Mouse (Mus musculus): ENCODE results near the gene Ticrr. TPM values are rescaled to one million over a fixed set of nuclear protein-coding genes. Genes with fewer than 3 reads are reported as not detected.
A peak's percentile ranks its signal among the peaks of the same experiment; 100 is the strongest.

The Ticrr gene
- polyA plus RNA-seq, 1 experiment from 2014 or later = 5.3 TPM

DNA sequence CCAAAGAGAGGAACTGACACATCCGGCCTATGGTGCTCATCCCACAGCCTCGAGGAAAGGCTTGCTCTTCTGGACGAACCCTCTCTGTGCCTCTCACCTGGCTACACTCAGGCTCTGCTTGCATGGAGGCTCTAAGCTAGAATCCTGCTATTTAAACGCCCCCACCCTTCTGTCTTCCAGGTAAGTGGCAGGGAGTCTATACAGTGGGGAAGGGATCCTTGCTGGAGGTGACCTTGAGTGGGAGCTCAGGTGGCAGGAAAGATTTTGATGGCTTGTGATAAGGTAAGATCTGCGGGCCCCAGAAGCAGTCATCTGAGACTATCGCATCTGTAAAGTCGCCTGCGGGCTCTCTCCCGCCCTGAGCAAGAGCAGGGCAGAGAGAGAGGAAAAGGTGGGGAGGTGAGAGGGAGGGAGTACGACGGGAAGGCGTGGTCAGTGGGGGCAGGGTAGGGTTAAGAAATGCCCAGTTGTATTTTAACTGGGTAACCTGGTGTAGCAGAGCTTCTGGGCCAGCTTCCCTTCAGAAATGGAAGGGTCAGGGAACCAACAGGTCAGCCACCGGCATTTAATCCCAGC, 28.1 kb upstream of the Ticrr start:
- H3K4me3 ChIP-seq (replicated peaks) = no peak overlapping the region
- H3K36me3 ChIP-seq = no peaks in the 10 kb centered on the region
- H3K4me1 ChIP-seq (replicated peaks) = no peaks in the 10 kb centered on the region
- H3K27me3 ChIP-seq = peaks cover 10% of the 10 kb centered on the region; the same call in 1 of the 2 replicates
- WGBS (ENCODE audit: insufficient replicate concordance) = 19% methylated on average over 13 of the region's 13 CpGs
- no peak overlapping the region for H3K27ac ChIP-seq
- DNase-seq (no peak), ATAC-seq (ENCODE audit: low read depth) (no peak)
- H3K9ac ChIP-seq = no peak overlapping the region
- no peak overlapping the region for H3K4me2 ChIP-seq
- no peaks in the 10 kb centered on the region for H3K9me3 ChIP-seq (replicated peaks)

DNA sequence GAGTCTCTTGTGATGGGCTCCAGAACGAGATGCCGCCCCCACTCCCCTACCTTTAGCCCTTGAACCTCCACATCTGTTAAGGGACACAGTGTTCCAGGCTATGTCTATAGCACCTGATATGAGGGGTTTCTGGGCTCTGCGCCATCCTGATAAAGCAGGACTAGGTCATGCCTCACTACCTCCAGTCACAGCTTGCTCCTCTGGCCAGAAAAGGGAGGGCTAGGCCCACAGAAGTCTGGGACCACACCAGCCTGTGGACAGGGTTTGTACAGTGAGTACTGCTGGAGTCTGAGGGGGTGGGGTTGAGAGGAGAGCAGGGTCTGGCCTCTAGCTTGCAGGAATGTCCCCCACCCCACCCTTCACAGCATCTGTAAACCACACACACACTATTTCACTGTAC, 12.8 kb upstream of the Ticrr start:
- H3K9me3 ChIP-seq (replicated peaks) = no peaks in the 10 kb centered on the region
- no peak overlapping the region for H3K4me2 ChIP-seq
- H3K4me1 ChIP-seq (replicated peaks) = no peaks in the 10 kb centered on the region
- no peak overlapping the region for H3K27ac ChIP-seq
- peaks cover 5% of the 10 kb centered on the region for H3K27me3 ChIP-seq
- H3K4me3 ChIP-seq (replicated peaks) = no peak overlapping the region
- 65% methylated on average over 3 of the region's 3 CpGs for whole genome bisulfite sequencing (ENCODE audit: insufficient replicate concordance)
- no peak overlapping the region for H3K9ac ChIP-seq
- ATAC-seq (ENCODE audit: low read depth) = no peak
- DNase-seq = no peak
- H3K36me3 ChIP-seq = no peaks in the 10 kb centered on the region

DNA sequence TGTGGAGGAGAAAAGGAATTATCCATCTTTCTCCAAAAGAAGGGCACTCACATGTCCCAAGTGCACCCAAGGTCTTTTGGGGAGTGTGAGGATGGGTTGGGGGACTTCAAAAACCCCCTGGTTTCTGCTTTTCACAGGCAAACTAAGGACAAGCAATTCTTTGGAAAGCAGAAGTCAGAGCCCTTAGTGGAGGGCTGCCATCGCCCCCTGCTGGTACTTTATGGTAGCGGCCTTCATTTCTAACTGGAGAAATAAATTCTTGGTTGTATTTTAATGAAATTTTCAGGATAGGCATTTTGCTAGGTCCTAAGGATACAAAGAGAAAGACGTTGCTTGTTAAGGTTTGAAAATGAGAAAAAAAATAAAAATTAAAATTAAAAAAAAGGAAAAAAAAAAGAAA, 11.0 kb upstream of the Ticrr start:
- peaks cover 5% of the 10 kb centered on the region for H3K27me3 ChIP-seq
- 8% methylated on average over 3 of the region's 3 CpGs for WGBS (ENCODE audit: insufficient replicate concordance)
- no peak overlapping the region for H3K4me3 ChIP-seq (replicated peaks)
- no peak overlapping the region for H3K27ac ChIP-seq
- H3K9ac ChIP-seq = no peak overlapping the region
- ATAC-seq (ENCODE audit: low read depth) (no peak), DNase-seq (peak; percentile 13)
- no peaks in the 10 kb centered on the region for H3K9me3 ChIP-seq (replicated peaks)
- no peaks in the 10 kb centered on the region for H3K36me3 ChIP-seq
- H3K4me2 ChIP-seq = no peak overlapping the region
- no peaks in the 10 kb centered on the region for H3K4me1 ChIP-seq (replicated peaks)

DNA sequence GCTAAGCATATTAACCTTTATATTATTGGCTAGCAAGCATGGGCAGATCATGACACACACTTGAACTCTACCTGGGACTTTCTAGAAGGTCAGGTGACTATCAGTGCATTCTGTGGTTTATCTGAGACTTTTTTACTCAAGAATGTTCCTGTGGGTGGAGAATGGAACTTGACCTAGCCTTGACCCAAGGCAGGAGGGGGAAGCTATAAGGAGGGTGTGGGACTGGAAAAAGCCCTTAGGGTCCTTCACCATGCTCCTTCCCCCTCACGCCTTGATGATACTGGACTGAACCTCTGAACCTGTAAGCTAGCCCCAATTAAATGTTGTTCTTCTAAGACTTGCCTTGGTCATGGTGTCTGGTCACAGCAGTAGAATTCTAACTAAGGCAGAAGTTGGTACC, 5.8 kb upstream of the Ticrr start:
- Histone ChIP-seq H3K27ac (no peak overlapping the region), H3K9ac (no peak overlapping the region)
- WGBS (ENCODE audit: insufficient replicate concordance) = 68% methylated on average over 1 of the region's 1 CpGs

DNA sequence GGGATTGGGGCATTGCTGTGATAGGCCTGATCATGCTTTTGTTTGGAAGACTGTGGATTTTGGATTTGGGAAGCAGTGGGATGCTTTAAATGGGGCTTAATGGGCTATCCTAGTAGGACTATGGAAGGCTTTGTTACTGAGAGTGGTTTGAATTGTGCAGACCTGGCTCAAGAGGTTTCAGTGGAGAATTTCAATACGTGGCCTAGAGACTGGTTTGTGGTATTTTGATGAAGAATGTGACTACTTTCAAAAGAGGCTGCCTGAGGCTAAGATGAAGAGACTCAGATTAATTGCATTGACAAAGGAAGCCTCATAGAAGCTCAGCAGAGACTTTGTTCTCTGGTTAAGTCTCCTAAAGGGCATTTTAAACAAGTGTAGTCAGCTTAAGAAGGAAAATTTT, 5.4 kb upstream of the Ticrr start:
- Histone ChIP-seq H3K9me3 (replicated peaks) (no peaks in the 10 kb centered on the region), H3K36me3 (no peaks in the 10 kb centered on the region), H3K4me1 (replicated peaks) (peaks cover 10% of the 10 kb centered on the region), H3K27ac (no peak overlapping the region), H3K4me3 (replicated peaks) (no peak overlapping the region), H3K4me2 (no peak overlapping the region), H3K27me3 (no peaks in the 10 kb centered on the region; the same call in 1 of the 2 replicates), H3K9ac (no peak overlapping the region)
- ATAC-seq (ENCODE audit: low read depth) = no peak
- no peak for DNase-seq
- WGBS (ENCODE audit: insufficient replicate concordance) = 45% methylated on average over 1 of the region's 1 CpGs

More for the DNA sequence above, 5.8 kb upstream of the Ticrr start:
- Histone ChIP-seq H3K9me3 (replicated peaks) (no peaks in the 10 kb centered on the region), H3K27me3 (no peaks in the 10 kb centered on the region; the same call in 1 of the 2 replicates), H3K4me1 (replicated peaks) (peaks cover 7% of the 10 kb centered on the region), H3K4me2 (no peak overlapping the region), H3K36me3 (no peaks in the 10 kb centered on the region), H3K4me3 (replicated peaks) (no peak overlapping the region)
- DNase-seq (no peak), ATAC-seq (ENCODE audit: low read depth) (no peak)

DNA sequence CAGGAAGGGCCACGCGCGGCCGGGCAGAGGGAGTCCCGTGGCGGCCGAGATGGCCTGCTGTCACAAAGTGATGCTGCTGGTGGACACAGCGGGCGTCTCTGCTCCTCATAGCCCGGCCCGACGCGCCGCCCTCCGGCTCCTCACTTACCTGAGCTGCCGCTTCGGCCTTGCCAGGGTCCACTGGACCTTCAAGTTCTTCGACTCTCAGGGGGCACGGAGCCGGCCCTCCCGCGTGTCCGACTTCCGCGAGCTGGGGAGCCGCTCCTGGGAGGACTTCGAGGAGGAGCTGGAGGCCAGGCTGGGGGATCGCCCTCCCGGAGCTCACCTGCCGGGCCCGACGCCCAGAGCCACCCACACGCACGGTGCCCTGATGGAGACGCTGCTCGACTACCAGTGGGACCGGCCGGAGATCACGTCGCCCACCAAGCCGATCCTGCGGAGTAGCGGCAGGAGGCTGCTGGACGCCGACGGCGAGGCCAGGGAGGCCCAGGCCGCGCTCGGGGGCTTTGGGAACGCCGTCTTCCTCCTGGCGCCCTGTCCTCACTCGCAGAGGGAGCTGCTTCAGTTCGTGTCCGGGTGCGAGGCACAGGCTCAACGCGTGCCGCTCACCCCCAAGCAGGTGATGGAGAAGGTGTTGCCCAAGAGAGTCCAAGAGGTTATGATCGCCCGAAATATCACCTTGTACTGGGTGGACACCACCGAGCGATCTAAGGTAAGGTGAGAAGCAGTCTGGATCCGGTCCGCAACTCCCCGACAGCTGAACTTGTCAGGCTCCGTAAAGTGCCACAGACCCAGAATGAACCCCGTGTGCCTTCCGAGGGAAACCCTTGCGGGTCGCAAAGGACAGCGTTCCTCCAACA, 525 bp downstream of the Ticrr start:
- peak overlapping the region; percentile 60 for H3K27ac ChIP-seq
- peak overlapping the region; percentile 91 for H3K9ac ChIP-seq
- H3K36me3 ChIP-seq = peaks cover 23% of the 10 kb centered on the region
- ATAC-seq (ENCODE audit: low read depth) = peak; percentile 30
- peak overlapping the region; percentile 87 for H3K4me2 ChIP-seq
- H3K9me3 ChIP-seq (replicated peaks) = no peaks in the 10 kb centered on the region
- no peak for DNase-seq
- under 1% methylated on average over 73 of the region's 73 CpGs for WGBS (ENCODE audit: insufficient replicate concordance)
- H3K4me3 ChIP-seq (replicated peaks) = peak overlapping the region; percentile 93
- no peaks in the 10 kb centered on the region for H3K27me3 ChIP-seq
- peaks cover 41% of the 10 kb centered on the region for H3K4me1 ChIP-seq (replicated peaks)

DNA sequence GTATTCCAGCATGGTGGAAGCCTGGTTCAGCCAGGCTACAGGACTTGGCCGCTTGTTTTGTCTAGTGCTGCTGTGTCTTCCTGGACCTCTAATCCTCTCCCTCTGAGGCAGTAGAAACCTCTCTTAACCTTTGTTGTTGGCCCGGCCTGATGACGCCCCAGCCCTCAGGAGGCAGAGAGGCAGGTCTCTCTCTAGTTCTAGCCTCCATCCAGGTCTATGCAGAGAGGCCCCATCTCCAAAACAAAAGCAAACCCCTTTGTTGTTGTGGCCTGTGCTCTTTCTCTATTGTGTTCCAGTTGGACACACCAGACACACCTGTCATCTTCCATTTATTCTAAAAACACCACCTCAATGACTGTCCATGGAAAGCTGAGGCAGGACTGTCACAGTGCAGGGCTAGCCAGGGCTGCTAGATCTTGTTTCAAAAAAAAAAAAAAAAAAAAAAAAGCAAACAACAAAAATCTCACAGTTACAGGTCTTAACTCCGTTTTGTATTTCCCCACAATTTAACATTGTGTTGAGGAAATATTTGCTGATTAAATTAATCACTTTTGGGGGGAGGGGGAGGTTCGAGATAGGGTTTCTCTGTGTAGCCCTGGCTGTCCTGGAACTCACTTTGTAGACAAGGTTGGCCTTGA, 1.4 kb downstream of the Ticrr start:
- no peak for ATAC-seq (ENCODE audit: low read depth)
- Histone ChIP-seq H3K4me1 (replicated peaks) (peaks cover 41% of the 10 kb centered on the region), H3K4me3 (replicated peaks) (peak overlapping the region; percentile 93), H3K27ac (no peak overlapping the region; the same call in 1 of the 2 replicates), H3K9ac (peak overlapping the region; percentile 91), H3K27me3 (no peaks in the 10 kb centered on the region), H3K4me2 (peak overlapping the region; percentile 87), H3K9me3 (replicated peaks) (no peaks in the 10 kb centered on the region), H3K36me3 (peaks cover 30% of the 10 kb centered on the region)
- no peak for DNase-seq
- 7% methylated on average over 5 of the region's 5 CpGs for WGBS (ENCODE audit: insufficient replicate concordance)

DNA sequence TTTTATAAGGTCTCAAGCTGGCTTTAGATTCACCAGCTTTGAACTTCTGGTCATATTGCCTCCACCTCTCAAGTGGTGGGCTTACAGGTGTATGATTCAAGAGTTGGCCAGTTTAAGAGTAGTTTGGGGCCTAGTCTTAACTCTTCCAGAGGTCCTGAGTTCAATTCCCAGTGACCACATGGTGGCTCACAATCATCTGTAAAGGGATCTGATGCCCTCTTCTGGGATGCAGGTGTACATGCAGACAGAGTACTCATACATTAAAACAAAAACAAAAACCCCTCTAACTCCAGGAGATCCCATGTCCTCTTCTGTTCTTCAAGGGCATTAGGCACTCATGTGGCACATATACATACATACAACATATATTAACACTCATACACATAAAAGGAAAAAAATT, 6.7 kb downstream of the Ticrr start:
- H3K4me3 ChIP-seq (replicated peaks) = no peak overlapping the region
- H3K4me2 ChIP-seq = no peak overlapping the region
- peaks cover 80% of the 10 kb centered on the region for H3K36me3 ChIP-seq
- no peaks in the 10 kb centered on the region for H3K9me3 ChIP-seq (replicated peaks)
- H3K9ac ChIP-seq = no peak overlapping the region
- H3K27me3 ChIP-seq = no peaks in the 10 kb centered on the region
- peaks cover 30% of the 10 kb centered on the region for H3K4me1 ChIP-seq (replicated peaks)
- no peak for ATAC-seq (ENCODE audit: low read depth)
- DNase-seq = no peak
- H3K27ac ChIP-seq = no peak overlapping the region

DNA sequence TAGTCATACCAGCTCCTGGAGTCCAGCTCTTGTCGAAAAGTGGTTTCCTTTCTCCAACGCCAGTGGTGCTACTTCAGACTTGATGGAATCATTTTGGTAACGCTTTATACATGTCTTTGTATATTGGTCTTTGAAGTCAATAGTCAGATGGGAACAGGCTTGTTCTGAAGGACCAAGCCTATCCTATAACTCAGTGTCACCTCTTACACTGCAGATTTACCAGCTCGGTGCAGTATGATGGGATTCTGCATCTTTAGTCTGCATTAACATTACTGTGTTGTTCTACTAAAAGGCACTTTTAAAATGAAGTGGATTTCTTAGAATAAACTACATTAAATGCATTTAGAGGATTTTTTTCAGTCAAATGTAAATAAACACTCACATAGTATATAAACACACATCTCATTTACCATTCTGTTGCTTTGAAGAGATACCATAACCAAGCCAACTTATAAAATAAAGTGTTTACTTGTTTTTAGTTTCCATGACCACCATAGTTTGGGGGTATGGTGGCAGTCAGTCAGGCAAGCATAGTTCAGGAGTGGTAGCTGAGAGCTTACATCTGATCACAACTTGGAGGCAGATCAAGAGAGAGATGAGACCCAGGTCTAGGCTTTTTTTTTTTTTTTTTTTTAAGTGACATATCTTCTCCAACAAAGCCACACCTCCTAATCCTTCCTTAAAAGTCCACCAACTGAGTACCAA, 11.1 kb downstream of the Ticrr start:
- H3K27me3 ChIP-seq = no peaks in the 10 kb centered on the region
- H3K4me2 ChIP-seq = no peak overlapping the region
- no peak overlapping the region for H3K9ac ChIP-seq
- H3K27ac ChIP-seq = no peak overlapping the region
- no peak for DNase-seq
- no peaks in the 10 kb centered on the region for H3K4me1 ChIP-seq (replicated peaks)
- no peaks in the 10 kb centered on the region for H3K9me3 ChIP-seq (replicated peaks)
- H3K36me3 ChIP-seq = peaks cover 87% of the 10 kb centered on the region
- 91% methylated on average over 4 of the region's 4 CpGs for WGBS (ENCODE audit: insufficient replicate concordance)
- ATAC-seq (ENCODE audit: low read depth) = no peak
- H3K4me3 ChIP-seq (replicated peaks) = no peak overlapping the region

DNA sequence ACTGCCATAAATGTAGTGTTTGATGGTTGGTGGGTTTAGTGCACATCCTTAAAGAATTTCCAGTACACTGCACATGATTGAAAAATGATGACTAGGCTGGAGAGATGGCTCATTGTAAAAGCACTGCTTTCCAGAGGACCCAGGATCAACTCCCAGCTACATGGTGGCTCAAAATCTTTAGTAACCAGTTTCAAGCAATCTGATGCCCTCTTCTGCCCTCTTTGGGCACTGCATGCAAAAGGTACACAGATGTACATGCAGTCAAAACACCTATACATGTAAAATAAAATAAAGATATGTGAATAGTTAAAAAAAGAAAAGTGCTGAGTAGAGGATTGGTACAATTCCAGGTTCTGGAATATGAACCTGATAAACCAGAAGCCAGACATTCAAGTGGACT, 19.2 kb downstream of the Ticrr start:
- H3K36me3 ChIP-seq = peaks cover 94% of the 10 kb centered on the region
- no peak overlapping the region for H3K9ac ChIP-seq
- H3K9me3 ChIP-seq (replicated peaks) = no peaks in the 10 kb centered on the region
- H3K4me2 ChIP-seq = no peak overlapping the region
- H3K4me3 ChIP-seq (replicated peaks) = no peak overlapping the region
- DNase-seq = no peak
- no peak overlapping the region for H3K27ac ChIP-seq
- no peak for ATAC-seq (ENCODE audit: low read depth)
- no peaks in the 10 kb centered on the region for H3K27me3 ChIP-seq
- H3K4me1 ChIP-seq (replicated peaks) = no peaks in the 10 kb centered on the region

DNA sequence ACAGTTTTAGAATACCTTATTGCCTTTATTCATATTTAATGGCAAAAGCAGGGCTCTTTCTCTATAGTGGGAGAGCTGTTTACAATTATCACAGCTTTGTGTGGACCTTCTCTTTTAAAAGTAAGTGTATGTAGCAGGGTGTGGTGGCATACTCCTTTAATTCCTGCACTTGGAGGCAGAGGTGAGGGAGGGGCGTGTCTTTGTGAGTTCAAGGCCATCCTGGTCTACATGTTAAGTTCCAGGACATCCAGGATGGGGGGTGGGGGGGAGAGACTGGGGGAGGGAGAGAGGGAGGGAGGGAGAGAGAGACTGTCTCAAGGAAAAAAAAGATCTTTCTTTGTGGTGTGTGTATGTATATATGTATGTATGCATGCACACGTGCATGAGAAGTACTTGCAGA, 20.2 kb downstream of the Ticrr start:
- Histone ChIP-seq H3K4me2 (no peak overlapping the region), H3K4me1 (replicated peaks) (no peaks in the 10 kb centered on the region), H3K36me3 (peaks cover 95% of the 10 kb centered on the region), H3K4me3 (replicated peaks) (no peak overlapping the region), H3K9ac (no peak overlapping the region), H3K27ac (no peak overlapping the region), H3K9me3 (replicated peaks) (no peaks in the 10 kb centered on the region), H3K27me3 (no peaks in the 10 kb centered on the region)
- ATAC-seq (ENCODE audit: low read depth) = no peak
- no peak for DNase-seq
- 88% methylated on average over 2 of the region's 2 CpGs for WGBS (ENCODE audit: insufficient replicate concordance)

Measured in liver, embryonic 13.5 days (tissue).